Mouse (Mus musculus): Measurements from ENCODE around the gene Vps53. TPM values are rescaled to one million over a fixed set of nuclear protein-coding genes. Genes with fewer than 3 reads are reported as not detected.

Gene Vps53
- polyA plus RNA-seq, 1 experiment from 2014 or later = 39.2 TPM

DNA sequence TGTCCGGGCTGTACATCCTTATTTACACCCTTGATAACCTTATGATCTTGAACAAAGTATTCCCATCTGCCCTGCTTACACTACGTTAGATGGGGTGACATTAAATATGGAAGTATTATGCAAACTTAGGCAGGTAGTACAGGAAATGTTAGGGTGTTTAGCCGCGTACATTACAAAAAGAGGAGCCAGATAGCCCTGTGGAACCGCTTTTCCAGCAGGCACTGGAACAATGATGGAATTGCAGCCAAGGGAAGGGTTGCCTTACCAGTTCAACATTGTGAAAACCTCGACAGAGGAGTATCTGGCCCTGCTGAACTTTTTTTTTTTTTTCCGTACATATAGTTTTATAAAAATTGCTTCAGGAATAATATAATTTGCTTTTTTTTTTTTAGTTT, 696 bp upstream of the Vps53 start:
- H3K27me3 ChIP-seq (ENCODE audit: control insufficient read depth, insufficient read depth, low read length) = no peaks in the 10 kb centered on the region
- no peaks in the 10 kb centered on the region for H3K9me3 ChIP-seq (ENCODE audit: control insufficient read depth, low read depth, low read length)
- peak overlapping the region; percentile 64 for H3K4me3 ChIP-seq (ENCODE audit: low read depth, low read length)
- no peak overlapping the region for H3K27ac ChIP-seq (ENCODE audit: low read length)
- H3K9ac ChIP-seq (replicated peaks; ENCODE audit: low read depth, low read length) = peak overlapping the region; percentile 72
- H3K4me1 ChIP-seq (ENCODE audit: control insufficient read depth, insufficient read depth, low read length) = peaks cover 7% of the 10 kb centered on the region; the same call in 1 of the 2 replicates
- no peaks in the 10 kb centered on the region for H3K36me3 ChIP-seq (ENCODE audit: control insufficient read depth, insufficient read depth, low read length)
- ATAC-seq (ENCODE audit: insufficient number of reproducible peaks, insufficient read depth, low FRiP score, low read depth) = no peak
- H3K4me2 ChIP-seq (replicated peaks; ENCODE audit: low read depth, low read length) = peak overlapping the region; percentile 95
- 21% methylated on average over 7 of the region's 7 CpGs for WGBS

DNA sequence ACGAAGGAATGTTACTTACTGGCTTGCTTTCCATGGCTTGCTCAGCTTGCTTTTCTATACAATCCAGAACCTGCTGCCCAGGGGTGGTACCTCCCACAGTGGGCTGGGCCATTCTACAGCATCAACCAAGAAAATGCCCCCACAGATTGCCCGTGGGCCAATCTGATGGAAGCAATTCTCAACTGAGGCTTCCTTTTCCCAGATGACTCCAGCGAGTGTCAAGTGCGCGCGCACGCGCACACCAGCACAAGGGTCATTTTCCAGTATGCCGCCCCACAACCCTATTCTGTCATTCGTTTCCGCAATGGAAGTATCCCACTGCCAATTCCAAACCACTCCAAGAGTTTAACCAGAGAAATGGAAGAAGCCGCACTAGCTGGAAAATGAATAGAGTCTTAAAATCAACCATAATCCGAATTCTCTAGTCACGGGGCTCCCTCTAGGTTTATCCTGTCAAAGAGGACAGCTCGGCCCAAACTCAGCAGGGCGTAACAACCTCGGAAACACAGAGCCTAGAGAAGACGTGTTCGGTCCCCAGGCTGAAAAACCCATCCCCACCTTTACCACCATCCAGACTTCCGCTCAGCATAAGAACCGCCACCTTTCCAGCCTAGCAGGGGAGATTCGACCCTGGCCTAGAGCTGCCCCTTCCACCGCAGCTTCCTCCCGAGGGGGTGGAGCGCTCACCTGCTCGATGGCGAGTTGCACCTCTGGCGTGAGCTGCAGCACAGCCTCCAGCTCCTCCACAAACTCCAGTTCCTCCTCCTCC, 537 bp downstream of the Vps53 start:
- Histone ChIP-seq H3K9me3 (ENCODE audit: control insufficient read depth, low read depth, low read length) (no peaks in the 10 kb centered on the region), H3K4me3 (ENCODE audit: low read depth, low read length) (peak overlapping the region; percentile 64), H3K4me1 (ENCODE audit: control insufficient read depth, insufficient read depth, low read length) (peaks cover 7% of the 10 kb centered on the region; the same call in 1 of the 2 replicates), H3K36me3 (ENCODE audit: control insufficient read depth, insufficient read depth, low read length) (0 out of 2 replicates have a peak, but pooled peaks cover 2% of the 10 kb centered on the region), H3K27me3 (ENCODE audit: control insufficient read depth, insufficient read depth, low read length) (no peaks in the 10 kb centered on the region), H3K9ac (replicated peaks; ENCODE audit: low read depth, low read length) (peak overlapping the region; percentile 72), H3K27ac (ENCODE audit: low read length) (peak overlapping the region; percentile 52; the same call in 1 of the 2 replicates), H3K4me2 (replicated peaks; ENCODE audit: low read depth, low read length) (peak overlapping the region; percentile 95)
- ATAC-seq (ENCODE audit: insufficient number of reproducible peaks, insufficient read depth, low FRiP score, low read depth) = peak; percentile 83
- 2% methylated on average over 28 of the region's 28 CpGs for WGBS

DNA sequence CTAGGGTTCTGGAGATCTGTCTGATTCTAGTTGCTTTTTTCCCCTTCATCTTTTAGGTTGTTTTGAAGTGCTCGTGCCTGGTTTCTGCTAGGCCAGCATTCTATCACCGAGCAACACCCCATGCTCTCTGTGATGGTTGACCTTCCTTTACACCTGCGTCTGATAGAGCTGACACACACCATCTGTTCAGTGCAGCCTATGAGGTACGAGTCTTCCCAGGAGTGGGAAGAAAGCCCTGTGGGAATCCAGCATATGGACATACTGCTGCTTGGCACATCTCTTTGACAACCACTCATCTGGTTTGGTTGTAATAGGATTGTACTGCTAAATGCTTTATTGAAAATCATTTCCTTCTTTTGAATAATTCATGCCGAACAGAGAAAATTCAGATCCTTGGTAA, 9.2 kb downstream of the Vps53 start:
- no peaks in the 10 kb centered on the region for H3K9me3 ChIP-seq (ENCODE audit: control insufficient read depth, low read depth, low read length)
- no peak for ATAC-seq (ENCODE audit: insufficient number of reproducible peaks, insufficient read depth, low FRiP score, low read depth)
- no peak overlapping the region for H3K4me2 ChIP-seq (replicated peaks; ENCODE audit: low read depth, low read length)
- no peak overlapping the region for H3K4me3 ChIP-seq (ENCODE audit: low read depth, low read length)
- H3K36me3 ChIP-seq (ENCODE audit: control insufficient read depth, insufficient read depth, low read length) = 0 out of 2 replicates have a peak, but pooled peaks cover 2% of the 10 kb centered on the region
- H3K4me1 ChIP-seq (ENCODE audit: control insufficient read depth, insufficient read depth, low read length) = no peaks in the 10 kb centered on the region
- no peaks in the 10 kb centered on the region for H3K27me3 ChIP-seq (ENCODE audit: control insufficient read depth, insufficient read depth, low read length)
- H3K9ac ChIP-seq (replicated peaks; ENCODE audit: low read depth, low read length) = no peak overlapping the region
- WGBS = 58% methylated on average over 5 of the region's 5 CpGs
- no peak overlapping the region for H3K27ac ChIP-seq (ENCODE audit: low read length)

DNA sequence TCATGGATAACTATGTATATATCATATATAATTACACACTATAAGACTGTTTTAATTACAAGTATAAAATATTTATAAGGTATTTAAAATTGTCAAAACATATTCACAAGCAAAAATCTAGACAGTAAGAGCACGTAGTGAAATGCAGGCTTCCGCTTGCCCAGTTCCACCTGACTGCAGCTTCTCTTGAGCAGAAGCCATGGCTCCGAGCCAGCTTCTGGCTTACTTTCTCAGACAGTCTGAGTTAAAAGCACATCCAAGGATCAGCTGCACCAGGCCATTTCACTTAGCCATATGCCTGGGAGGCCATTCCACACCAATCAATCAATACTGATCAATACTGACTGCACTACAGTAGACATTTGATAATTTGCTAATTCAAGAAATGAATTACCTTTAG, 10.5 kb downstream of the Vps53 start:
- no peak overlapping the region for H3K27ac ChIP-seq (ENCODE audit: low read length)
- H3K27me3 ChIP-seq (ENCODE audit: control insufficient read depth, insufficient read depth, low read length) = no peaks in the 10 kb centered on the region
- H3K4me1 ChIP-seq (ENCODE audit: control insufficient read depth, insufficient read depth, low read length) = no peaks in the 10 kb centered on the region
- no peak for ATAC-seq (ENCODE audit: insufficient number of reproducible peaks, insufficient read depth, low FRiP score, low read depth)
- no peak overlapping the region for H3K4me2 ChIP-seq (replicated peaks; ENCODE audit: low read depth, low read length)
- H3K9me3 ChIP-seq (ENCODE audit: control insufficient read depth, low read depth, low read length) = no peaks in the 10 kb centered on the region
- WGBS = 81% methylated on average over 3 of the region's 3 CpGs
- no peaks in the 10 kb centered on the region for H3K36me3 ChIP-seq (ENCODE audit: control insufficient read depth, insufficient read depth, low read length)
- no peak overlapping the region for H3K9ac ChIP-seq (replicated peaks; ENCODE audit: low read depth, low read length)
- no peak overlapping the region for H3K4me3 ChIP-seq (ENCODE audit: low read depth, low read length)

DNA sequence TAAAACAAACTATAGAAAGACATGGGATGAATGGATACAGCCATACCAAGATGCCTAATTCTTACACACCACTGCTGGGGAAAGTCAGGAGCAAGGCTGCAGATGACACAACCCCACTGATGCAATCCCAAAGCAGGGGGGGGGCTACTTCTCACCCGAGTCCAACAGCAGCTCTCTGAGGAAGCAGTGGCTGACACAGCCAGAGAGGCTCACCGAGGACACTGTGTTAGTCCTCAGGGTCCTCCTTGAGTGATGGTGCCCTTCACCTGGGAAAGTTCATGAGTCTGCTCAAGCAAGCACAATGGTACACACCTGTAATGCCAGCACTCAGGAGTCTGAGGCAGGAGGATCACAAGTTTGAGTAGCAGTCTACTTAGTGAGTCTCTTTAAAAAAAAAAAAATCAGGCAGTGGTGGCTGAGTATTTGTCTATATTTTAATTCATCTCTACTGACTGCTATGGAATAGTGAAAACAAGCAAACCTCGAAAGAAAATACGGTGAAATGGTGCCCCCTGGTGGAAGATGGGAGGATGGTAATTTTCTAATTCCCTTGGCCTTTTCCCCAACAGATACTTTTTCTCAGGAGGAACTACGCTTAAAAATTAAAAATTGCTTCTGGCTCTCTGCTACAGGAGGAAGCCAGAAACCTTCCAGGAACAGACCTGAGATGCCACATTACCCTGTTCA, 12.2 kb downstream of the Vps53 start:
- no peak overlapping the region for H3K4me2 ChIP-seq (replicated peaks; ENCODE audit: low read depth, low read length)
- H3K9me3 ChIP-seq (ENCODE audit: control insufficient read depth, low read depth, low read length) = no peaks in the 10 kb centered on the region
- no peak overlapping the region for H3K9ac ChIP-seq (replicated peaks; ENCODE audit: low read depth, low read length)
- H3K27ac ChIP-seq (ENCODE audit: low read length) = no peak overlapping the region
- H3K4me1 ChIP-seq (ENCODE audit: control insufficient read depth, insufficient read depth, low read length) = no peaks in the 10 kb centered on the region
- no peaks in the 10 kb centered on the region for H3K27me3 ChIP-seq (ENCODE audit: control insufficient read depth, insufficient read depth, low read length)
- peak; percentile 18; the same call in 1 of the 2 replicates for ATAC-seq (ENCODE audit: insufficient number of reproducible peaks, insufficient read depth, low FRiP score, low read depth)
- WGBS = 24% methylated on average over 5 of the region's 5 CpGs
- H3K36me3 ChIP-seq (ENCODE audit: control insufficient read depth, insufficient read depth, low read length) = peaks cover 6% of the 10 kb centered on the region; the same call in 1 of the 2 replicates
- no peak overlapping the region for H3K4me3 ChIP-seq (ENCODE audit: low read depth, low read length)

DNA sequence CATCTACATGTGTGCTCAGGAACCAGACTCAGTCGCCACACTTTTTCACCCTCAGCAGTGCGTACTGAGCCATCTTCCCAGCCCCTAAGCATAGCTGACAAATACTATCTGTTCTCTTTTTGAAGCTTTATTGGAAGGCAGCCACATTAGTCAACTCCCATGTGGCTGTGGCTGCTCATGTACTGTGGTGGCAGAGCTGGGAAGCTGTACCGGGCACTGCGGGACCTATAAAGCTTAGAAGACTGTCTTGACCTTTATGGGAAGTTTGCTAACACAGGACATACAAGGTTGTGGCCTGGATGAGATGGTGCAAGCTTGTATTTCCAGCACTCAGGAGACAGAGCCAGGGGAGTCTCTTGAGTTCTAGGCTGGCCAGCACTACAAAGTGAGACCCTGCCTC, 12.8 kb downstream of the Vps53 start:
- Histone ChIP-seq H3K27me3 (ENCODE audit: control insufficient read depth, insufficient read depth, low read length) (no peaks in the 10 kb centered on the region), H3K9ac (replicated peaks; ENCODE audit: low read depth, low read length) (no peak overlapping the region), H3K36me3 (ENCODE audit: control insufficient read depth, insufficient read depth, low read length) (peaks cover 6% of the 10 kb centered on the region; the same call in 1 of the 2 replicates), H3K27ac (ENCODE audit: low read length) (no peak overlapping the region), H3K9me3 (ENCODE audit: control insufficient read depth, low read depth, low read length) (no peaks in the 10 kb centered on the region), H3K4me1 (ENCODE audit: control insufficient read depth, insufficient read depth, low read length) (no peaks in the 10 kb centered on the region), H3K4me3 (ENCODE audit: low read depth, low read length) (no peak overlapping the region), H3K4me2 (replicated peaks; ENCODE audit: low read depth, low read length) (no peak overlapping the region)
- no peak for ATAC-seq (ENCODE audit: insufficient number of reproducible peaks, insufficient read depth, low FRiP score, low read depth)
- WGBS = 89% methylated on average over 4 of the region's 4 CpGs

DNA sequence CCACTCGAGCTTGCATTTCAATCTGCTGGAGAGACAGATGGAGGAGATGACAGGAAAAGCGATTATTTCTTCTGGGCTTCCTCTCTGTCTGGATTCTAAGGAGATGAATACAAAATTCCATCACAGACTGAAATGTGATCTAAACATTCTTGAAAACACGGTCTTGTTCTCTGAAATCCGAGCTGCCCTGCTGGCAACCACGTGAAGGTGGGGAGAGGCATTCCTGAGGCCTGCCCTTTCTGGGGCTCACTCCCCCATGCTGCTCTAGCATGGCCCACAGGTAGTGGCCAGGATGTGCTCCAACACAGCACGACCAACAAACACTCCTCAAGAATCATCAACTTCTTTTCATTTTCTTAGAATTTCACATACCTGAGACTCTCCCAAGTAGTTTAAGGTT, 19.2 kb downstream of the Vps53 start:
- Histone ChIP-seq H3K9ac (replicated peaks; ENCODE audit: low read depth, low read length) (no peak overlapping the region), H3K9me3 (ENCODE audit: control insufficient read depth, low read depth, low read length) (no peaks in the 10 kb centered on the region), H3K36me3 (ENCODE audit: control insufficient read depth, insufficient read depth, low read length) (peaks cover 10% of the 10 kb centered on the region; the same call in 1 of the 2 replicates), H3K4me3 (ENCODE audit: low read depth, low read length) (no peak overlapping the region), H3K4me1 (ENCODE audit: control insufficient read depth, insufficient read depth, low read length) (no peaks in the 10 kb centered on the region), H3K4me2 (replicated peaks; ENCODE audit: low read depth, low read length) (no peak overlapping the region), H3K27me3 (ENCODE audit: control insufficient read depth, insufficient read depth, low read length) (no peaks in the 10 kb centered on the region), H3K27ac (ENCODE audit: low read length) (no peak overlapping the region)
- no peak for ATAC-seq (ENCODE audit: insufficient number of reproducible peaks, insufficient read depth, low FRiP score, low read depth)
- 25% methylated on average over 6 of the region's 6 CpGs for WGBS

DNA sequence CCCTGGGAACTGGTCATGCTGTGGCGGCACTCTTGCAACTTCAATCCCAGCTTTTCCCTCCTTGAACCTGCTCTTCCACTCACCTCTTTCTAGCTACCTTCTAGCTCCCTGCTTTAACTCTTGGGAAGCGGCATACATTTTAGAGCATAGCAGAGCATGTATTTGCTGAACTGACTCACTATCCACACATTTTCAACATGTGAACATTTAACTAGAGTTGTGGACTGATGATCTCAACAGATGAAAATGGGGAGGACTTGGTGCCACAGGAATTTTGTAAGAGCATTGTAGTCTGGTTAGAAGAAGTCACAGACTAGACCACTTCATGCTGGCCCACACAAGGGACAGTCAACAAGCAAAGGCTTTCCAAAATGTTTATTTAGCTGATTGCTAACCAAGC, 21.1 kb downstream of the Vps53 start:
- no peaks in the 10 kb centered on the region for H3K9me3 ChIP-seq (ENCODE audit: control insufficient read depth, low read depth, low read length)
- H3K4me3 ChIP-seq (ENCODE audit: low read depth, low read length) = no peak overlapping the region
- H3K36me3 ChIP-seq (ENCODE audit: control insufficient read depth, insufficient read depth, low read length) = peaks cover 6% of the 10 kb centered on the region; the same call in 1 of the 2 replicates
- no peak overlapping the region for H3K27ac ChIP-seq (ENCODE audit: low read length)
- no peaks in the 10 kb centered on the region for H3K27me3 ChIP-seq (ENCODE audit: control insufficient read depth, insufficient read depth, low read length)
- WGBS = 90% methylated on average over 2 of the region's 2 CpGs
- no peaks in the 10 kb centered on the region for H3K4me1 ChIP-seq (ENCODE audit: control insufficient read depth, insufficient read depth, low read length)
- no peak overlapping the region for H3K9ac ChIP-seq (replicated peaks; ENCODE audit: low read depth, low read length)
- ATAC-seq (ENCODE audit: insufficient number of reproducible peaks, insufficient read depth, low FRiP score, low read depth) = no peak
- H3K4me2 ChIP-seq (replicated peaks; ENCODE audit: low read depth, low read length) = no peak overlapping the region

All from stomach, embryonic 14.5 days (tissue).